Mouse (Mus musculus): ENCODE results near the gene 4930519P11Rik. TPM values are rescaled to one million over a fixed set of nuclear protein-coding genes. Genes with fewer than 3 reads are reported as not detected.

The 4930519P11Rik gene
- polyA plus RNA-seq (2015; fragmentation: Nextera tagmentation; extraction: Ambion mirVana), result not detected in 2 replicates

DNA sequence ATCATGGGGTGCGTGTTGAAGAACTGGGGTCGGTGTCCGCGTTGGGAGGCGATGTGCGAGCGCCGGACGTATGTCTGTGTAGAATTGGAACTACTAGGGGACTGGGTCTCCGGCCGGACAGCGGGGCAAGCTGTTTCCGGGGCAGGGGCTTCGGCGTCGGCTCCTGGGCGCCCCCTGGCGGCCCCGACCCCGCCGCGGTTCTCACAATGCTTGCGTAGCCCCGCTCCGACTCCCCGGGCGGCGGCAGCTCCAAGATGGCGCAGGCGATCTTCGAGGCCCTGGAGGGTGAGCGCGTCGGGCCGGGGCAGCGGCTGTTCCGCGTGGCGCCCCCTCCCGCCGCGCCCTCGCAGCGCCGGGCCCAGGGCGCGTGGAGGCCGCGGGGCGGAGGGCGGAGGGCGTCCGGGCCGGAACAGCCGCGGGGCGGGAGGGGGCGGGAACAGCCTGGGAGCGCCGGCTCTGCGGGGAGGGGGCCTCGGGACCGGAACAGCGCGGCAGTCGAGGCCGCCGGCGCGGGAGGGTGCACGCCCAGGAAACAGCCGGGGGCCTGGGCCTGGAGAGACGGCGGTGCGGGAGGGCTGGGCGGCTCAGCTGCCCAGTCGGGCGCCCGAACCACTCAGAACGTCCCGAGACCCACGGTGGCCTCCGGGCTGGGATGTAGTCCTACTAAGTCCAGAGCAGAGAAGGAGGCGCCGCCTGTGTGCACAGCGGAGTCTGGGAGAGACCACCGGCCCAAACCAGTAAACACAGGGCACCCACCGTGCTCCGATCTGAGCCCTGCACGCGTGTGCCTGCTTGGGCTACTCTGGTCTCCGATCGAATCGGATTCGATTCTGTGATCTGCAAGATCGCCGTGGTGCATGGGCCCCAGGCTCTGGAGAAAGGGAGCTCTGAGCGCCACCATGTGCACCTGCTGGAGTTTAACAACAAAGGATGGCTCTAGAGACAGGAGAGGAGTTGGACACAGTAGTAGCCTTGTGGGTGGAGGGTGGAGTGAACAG, at the start of gene 4930519P11Rik, which contains the start of gene Zfp341:
TSS of gene 4930519P11Rik (minus strand) at position 320 of the 998 bp plus-strand sequence.
TSS of gene Zfp341 (plus strand) at position 180 of the 998 bp plus-strand sequence.
- under 1% methylated on average over 91 of the region's 98 CpGs for WGBS
- Histone ChIP-seq H3K27me3 (no peaks in the 10 kb centered on the region), H3K9me3 (replicated peaks) (no peaks in the 10 kb centered on the region), H3K4me2 (peak within 1 kb of the TSS; percentile 83), H3K27ac (peak within 1 kb of the TSS; percentile 95), H3K4me1 (replicated peaks) (peaks cover 10% of the 10 kb centered on the region), H3K4me3 (peak within 1 kb of the TSS; percentile 62), H3K36me3 (no peaks in the 10 kb centered on the region), H3K9ac (peak within 1 kb of the TSS; percentile 70)
- ATAC-seq (replicated peaks; ENCODE audit: insufficient number of reproducible peaks, insufficient read depth, low FRiP score, low read depth), result peak; percentile 94

DNA sequence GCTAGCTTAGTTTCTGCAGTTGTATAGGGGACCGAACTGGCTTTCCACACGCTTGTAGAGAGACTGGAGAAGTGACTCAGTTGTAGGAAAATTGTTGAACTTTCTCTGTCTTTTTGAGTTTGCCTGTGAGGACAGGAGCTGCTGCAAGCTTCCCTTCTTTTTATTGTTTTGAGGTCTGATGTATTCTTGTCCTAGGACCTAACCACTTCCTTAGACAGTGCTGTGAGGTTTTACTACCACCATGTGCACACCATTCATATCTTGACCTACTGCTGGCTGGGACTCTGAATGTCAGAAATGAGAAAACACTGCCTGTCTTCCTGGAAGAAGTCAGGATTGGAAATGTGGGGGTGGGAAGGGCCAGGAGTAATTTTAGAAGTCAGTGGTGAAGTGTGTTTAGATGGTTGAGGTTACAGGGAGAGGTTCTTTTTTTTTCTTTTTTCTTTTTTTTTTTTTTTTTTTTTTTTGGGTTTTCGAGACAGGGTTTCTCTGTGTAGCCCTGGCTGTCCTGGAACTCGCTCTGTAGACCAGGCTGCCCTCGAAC, 46.4 kb upstream of the 4930519P11Rik start:
- Histone ChIP-seq H3K9ac (peak overlapping the region; percentile 33), H3K4me2 (peak overlapping the region; percentile 77), H3K4me1 (replicated peaks) (peaks cover 31% of the 10 kb centered on the region), H3K4me3 (peak overlapping the region; percentile 90; the same call in 1 of the 2 replicates), H3K27ac (peak overlapping the region; percentile 39), H3K36me3 (peaks cover 13% of the 10 kb centered on the region), H3K9me3 (replicated peaks) (no peaks in the 10 kb centered on the region), H3K27me3 (no peaks in the 10 kb centered on the region)
- no peak for ATAC-seq (replicated peaks; ENCODE audit: insufficient number of reproducible peaks, insufficient read depth, low FRiP score, low read depth)
- 75% methylated on average over 4 of the region's 5 CpGs for WGBS

DNA sequence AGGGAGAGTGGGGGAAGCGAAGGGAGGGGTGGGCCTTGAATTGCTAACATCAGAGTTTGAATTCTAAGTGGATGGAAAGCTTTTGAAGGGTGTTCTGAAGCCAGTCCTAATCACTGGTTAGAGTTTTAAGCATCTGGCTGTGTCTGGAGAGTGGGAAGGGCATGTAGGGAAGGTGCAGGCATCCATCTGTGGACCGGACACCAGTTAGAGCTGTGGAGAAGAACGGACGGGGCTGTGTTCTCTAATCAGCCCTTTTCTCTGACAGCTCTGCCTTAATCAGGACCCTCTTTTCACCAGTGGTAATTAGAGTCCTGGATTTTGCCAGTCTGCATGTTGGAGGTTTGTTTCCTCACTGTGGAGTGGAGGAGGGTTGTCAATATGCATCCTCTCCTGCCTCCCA, 45.8 kb upstream of the 4930519P11Rik start:
- WGBS, result 54% methylated on average over 4 of the region's 4 CpGs

DNA sequence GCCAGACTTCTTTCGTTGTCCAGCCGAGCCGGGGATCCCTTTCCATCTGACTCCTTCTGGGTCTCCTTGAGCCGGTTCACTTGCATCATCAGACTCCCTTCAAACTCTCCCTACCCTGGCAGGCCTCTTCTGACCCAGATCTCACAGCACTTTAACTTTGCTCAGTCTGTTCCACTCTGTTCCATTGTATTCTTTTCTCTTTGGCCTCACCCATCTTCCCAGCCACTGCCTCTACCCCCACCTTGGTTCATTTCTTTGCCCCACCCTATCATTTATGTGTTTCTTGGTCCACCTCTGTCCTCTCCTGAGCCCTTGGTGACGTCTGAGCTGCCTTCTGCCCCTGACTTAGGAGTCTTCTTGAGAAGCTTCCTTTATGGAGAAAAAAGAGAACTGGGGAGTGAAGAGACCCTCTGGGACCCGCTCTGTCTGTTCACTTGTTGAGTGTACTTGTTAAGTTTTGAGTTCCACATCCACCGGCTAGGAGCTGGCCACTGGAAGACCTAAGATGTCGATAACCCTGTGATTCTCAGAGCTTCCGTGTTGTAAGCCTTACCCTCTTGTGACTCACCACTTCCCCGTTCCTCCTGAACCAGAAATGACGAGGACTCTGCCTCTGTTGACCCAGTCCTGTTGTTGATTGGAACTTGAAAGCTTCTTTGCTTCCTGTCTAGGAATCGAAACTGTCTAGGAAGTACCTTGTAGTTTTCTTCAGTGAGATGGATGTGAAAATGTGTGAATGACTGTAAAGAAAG, 44.4 kb upstream of the 4930519P11Rik start:
- H3K27me3 ChIP-seq, result no peaks in the 10 kb centered on the region
- ATAC-seq (replicated peaks; ENCODE audit: insufficient number of reproducible peaks, insufficient read depth, low FRiP score, low read depth), result no peak
- peaks cover 13% of the 10 kb centered on the region for H3K36me3 ChIP-seq
- H3K9ac ChIP-seq, result peak overlapping the region; percentile 93
- H3K4me2 ChIP-seq, result peak overlapping the region; percentile 77
- peak overlapping the region; percentile 92 for H3K27ac ChIP-seq
- peak overlapping the region; percentile 90 for H3K4me3 ChIP-seq
- WGBS, result 3% methylated on average over 12 of the region's 12 CpGs
- H3K4me1 ChIP-seq (replicated peaks), result peaks cover 31% of the 10 kb centered on the region
- H3K9me3 ChIP-seq (replicated peaks), result no peaks in the 10 kb centered on the region

More for the DNA sequence above, 45.8 kb upstream of the 4930519P11Rik start:
- ATAC-seq (replicated peaks; ENCODE audit: insufficient number of reproducible peaks, insufficient read depth, low FRiP score, low read depth), result no peak
- Histone ChIP-seq H3K27ac (peak overlapping the region; percentile 39), H3K4me1 (replicated peaks) (peaks cover 31% of the 10 kb centered on the region), H3K9ac (peak overlapping the region; percentile 33; the same call in 1 of the 2 replicates), H3K4me2 (peak overlapping the region; percentile 77), H3K36me3 (peaks cover 13% of the 10 kb centered on the region), H3K9me3 (replicated peaks) (no peaks in the 10 kb centered on the region), H3K4me3 (peak overlapping the region; percentile 90; the same call in 1 of the 2 replicates), H3K27me3 (no peaks in the 10 kb centered on the region)

DNA sequence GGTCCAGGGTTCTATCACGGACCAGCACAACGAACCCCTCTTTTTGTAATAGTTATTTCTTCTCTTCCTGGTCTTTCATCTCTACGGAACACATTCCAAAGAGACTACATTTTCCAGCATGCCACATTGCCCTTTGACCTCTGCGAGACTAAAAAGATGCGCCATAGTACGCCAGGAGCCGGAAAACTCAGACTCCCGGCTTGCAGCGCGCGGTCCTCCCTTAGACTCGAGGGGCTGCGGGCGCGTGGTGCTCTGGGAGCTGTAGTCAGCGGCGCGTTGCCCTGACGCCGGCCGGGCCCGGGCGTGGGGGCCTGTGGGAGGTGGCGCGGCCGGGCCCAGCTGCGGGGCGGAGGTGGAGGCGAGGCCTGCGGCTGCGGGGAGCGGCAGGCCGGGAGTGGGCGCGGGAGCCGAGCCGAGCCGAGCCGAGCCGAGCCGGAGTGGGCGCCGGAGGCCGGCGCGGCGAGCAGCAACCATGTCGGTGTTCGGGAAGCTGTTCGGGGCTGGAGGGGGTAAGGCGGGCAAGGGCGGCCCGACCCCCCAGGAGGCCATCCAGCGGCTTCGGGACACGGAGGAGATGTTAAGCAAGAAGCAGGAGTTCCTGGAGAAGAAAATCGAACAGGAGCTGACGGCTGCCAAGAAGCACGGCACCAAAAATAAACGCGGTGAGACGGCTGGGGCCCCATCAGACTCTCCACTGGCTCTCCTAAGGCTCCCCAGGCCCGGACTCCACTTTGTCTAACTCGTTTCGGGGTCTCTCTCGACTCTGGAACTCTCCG, 43.7 kb upstream of the 4930519P11Rik start:
- Histone ChIP-seq H3K4me1 (replicated peaks) (peaks cover 31% of the 10 kb centered on the region), H3K9ac (peak overlapping the region; percentile 93), H3K4me2 (peak overlapping the region; percentile 77), H3K27me3 (no peaks in the 10 kb centered on the region), H3K4me3 (peak overlapping the region; percentile 90), H3K36me3 (peaks cover 13% of the 10 kb centered on the region), H3K9me3 (replicated peaks) (no peaks in the 10 kb centered on the region), H3K27ac (peak overlapping the region; percentile 92)
- WGBS, result under 1% methylated on average over 64 of the region's 67 CpGs
- ATAC-seq (replicated peaks; ENCODE audit: insufficient number of reproducible peaks, insufficient read depth, low FRiP score, low read depth), result peak; percentile 100

DNA sequence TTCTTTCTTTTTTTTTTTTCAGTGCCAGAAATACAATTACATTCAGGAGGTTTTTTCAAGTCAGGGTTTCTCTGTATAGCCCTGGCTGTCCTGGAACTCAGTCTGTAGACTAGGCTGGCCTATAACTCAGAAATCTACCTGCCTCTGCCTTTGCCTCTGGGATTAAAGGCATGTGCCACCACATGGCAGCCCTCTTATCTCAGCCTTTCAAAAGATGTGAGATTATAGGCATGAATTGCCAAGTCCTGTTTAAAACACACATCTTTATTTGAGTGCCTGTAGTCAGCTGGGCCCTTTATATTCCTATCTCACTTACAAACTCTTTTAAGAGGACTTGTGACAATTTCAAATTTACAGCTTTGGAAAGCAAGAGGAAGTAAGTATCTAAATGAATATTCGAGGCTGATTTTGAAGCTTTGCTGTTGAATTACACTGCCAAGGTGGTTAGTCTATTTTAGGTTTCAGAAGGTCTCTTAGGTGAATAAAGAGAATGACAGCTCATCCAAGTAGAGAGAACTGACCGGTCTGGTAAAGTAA, 42.7 kb upstream of the 4930519P11Rik start:
- WGBS, result 67% methylated on average over 2 of the region's 2 CpGs
- H3K4me3 ChIP-seq, result peak overlapping the region; percentile 90
- peak overlapping the region; percentile 49 for H3K27ac ChIP-seq
- H3K9me3 ChIP-seq (replicated peaks), result no peaks in the 10 kb centered on the region
- H3K4me2 ChIP-seq, result peak overlapping the region; percentile 58
- ATAC-seq (replicated peaks; ENCODE audit: insufficient number of reproducible peaks, insufficient read depth, low FRiP score, low read depth), result no peak
- peaks cover 5% of the 10 kb centered on the region for H3K36me3 ChIP-seq
- no peaks in the 10 kb centered on the region for H3K27me3 ChIP-seq
- H3K4me1 ChIP-seq (replicated peaks), result peaks cover 29% of the 10 kb centered on the region
- no peak overlapping the region for H3K9ac ChIP-seq

DNA sequence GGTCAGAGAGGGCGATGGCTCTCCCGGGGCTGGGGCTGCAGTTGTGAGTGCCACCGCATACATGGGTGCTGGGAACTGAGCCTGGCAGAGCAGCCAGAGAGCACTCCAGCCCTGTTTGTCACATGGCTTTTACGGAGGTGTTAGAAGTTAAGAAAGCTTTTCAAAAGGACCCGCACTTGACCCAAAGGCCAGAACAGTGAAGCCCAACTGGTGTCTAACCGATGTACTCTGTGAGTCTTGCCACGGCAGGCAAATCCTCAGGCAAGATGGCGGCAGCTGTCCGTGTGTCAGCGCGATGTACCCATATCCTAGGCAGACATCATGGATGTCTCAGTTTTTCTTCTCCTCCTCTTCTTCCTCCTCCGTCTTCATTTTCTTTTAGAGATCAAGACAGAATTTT, 41.7 kb upstream of the 4930519P11Rik start:
- Histone ChIP-seq H3K4me1 (replicated peaks) (peaks cover 21% of the 10 kb centered on the region), H3K9me3 (replicated peaks) (no peaks in the 10 kb centered on the region), H3K36me3 (no peaks in the 10 kb centered on the region), H3K27me3 (no peaks in the 10 kb centered on the region), H3K4me2 (no peak overlapping the region), H3K27ac (no peak overlapping the region), H3K4me3 (no peak overlapping the region), H3K9ac (no peak overlapping the region)
- ATAC-seq (replicated peaks; ENCODE audit: insufficient number of reproducible peaks, insufficient read depth, low FRiP score, low read depth), result no peak
- 91% methylated on average over 12 of the region's 12 CpGs for WGBS

DNA sequence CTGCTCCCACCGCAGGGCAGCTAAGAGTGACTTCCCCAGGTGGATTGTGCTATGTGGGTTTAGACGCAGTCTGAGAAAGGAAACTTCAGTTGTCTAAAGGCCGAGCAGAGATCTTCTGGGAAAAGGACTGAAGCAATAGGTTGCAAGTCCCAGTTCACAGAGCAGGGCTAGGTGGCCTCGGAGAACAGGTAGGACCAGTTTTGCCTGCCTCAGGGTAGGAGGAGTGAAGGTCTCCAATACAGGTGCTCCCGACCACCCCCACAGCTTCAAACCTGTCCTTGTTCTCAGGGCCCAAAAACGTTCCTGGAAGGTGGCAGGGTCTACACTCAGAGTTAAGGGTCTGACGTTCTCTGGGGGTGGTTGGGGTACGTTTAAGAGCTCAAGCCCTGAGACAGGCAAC, 38.1 kb upstream of the 4930519P11Rik start, which contains the start of gene Chmp4b:
TSS of gene Chmp4b (plus strand) at position 343 of the 400 bp plus-strand sequence.
- no peaks in the 10 kb centered on the region for H3K9me3 ChIP-seq (replicated peaks)
- no peak within 1 kb of the TSS for H3K4me2 ChIP-seq
- no peak within 1 kb of the TSS for H3K4me3 ChIP-seq
- no peak within 1 kb of the TSS for H3K9ac ChIP-seq
- H3K27ac ChIP-seq, result no peak within 1 kb of the TSS
- no peaks in the 10 kb centered on the region for H3K27me3 ChIP-seq
- 49% methylated on average over 8 of the region's 8 CpGs for WGBS
- H3K36me3 ChIP-seq, result no peaks in the 10 kb centered on the region
- no peak for ATAC-seq (replicated peaks; ENCODE audit: insufficient number of reproducible peaks, insufficient read depth, low FRiP score, low read depth)
- peaks cover 4% of the 10 kb centered on the region; the same call in 1 of the 2 replicates for H3K4me1 ChIP-seq (replicated peaks)

DNA sequence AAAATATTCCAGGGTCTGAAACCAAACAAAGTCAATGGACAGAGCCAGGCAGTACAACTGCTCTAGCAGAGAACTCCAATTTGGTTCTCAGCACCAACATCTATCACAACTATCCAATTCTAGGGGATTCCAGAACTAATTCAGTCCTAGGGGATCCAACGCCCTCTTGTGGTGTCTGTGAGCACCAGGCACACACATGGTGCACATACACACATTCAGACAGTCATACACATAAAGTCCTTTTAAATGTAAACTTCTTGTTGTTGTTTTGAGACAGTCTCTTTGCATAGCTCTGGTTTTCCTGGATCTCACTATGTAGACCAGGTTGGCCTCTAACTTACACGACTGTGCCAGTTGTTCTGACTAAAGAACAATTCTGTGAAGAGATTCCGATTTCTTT, 37.2 kb upstream of the 4930519P11Rik start:
- Histone ChIP-seq H3K36me3 (no peaks in the 10 kb centered on the region), H3K27me3 (no peaks in the 10 kb centered on the region), H3K9me3 (replicated peaks) (no peaks in the 10 kb centered on the region), H3K9ac (no peak overlapping the region), H3K4me3 (no peak overlapping the region), H3K4me2 (no peak overlapping the region), H3K27ac (no peak overlapping the region), H3K4me1 (replicated peaks) (no peaks in the 10 kb centered on the region)
- no peak for ATAC-seq (replicated peaks; ENCODE audit: insufficient number of reproducible peaks, insufficient read depth, low FRiP score, low read depth)
- 80% methylated on average over 3 of the region's 3 CpGs for WGBS

DNA sequence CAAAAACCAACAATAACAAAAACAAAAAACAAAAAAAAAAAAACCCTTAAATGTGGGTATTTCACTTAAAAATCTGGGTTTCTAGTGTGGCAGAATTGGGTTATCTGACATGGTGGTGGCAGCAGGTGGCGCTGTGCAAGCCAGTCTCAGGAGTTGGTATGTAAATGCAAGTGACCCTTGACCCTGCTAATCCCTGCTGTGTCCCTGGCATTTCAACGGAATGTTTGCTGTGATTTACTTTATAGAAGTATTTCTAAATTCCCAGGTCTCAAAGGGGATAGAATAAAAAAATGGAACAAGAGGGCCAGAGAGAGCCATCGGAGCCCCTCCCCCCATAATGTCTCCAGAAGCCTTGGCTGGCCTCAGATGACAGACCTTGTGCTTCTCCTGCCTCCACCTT, 34.8 kb upstream of the 4930519P11Rik start:
- WGBS, result 33% methylated on average over 3 of the region's 3 CpGs
- Histone ChIP-seq H3K9ac (no peak overlapping the region), H3K4me1 (replicated peaks) (no peaks in the 10 kb centered on the region), H3K4me3 (no peak overlapping the region), H3K36me3 (no peaks in the 10 kb centered on the region), H3K9me3 (replicated peaks) (no peaks in the 10 kb centered on the region), H3K27ac (no peak overlapping the region), H3K4me2 (no peak overlapping the region), H3K27me3 (no peaks in the 10 kb centered on the region)
- no peak for ATAC-seq (replicated peaks; ENCODE audit: insufficient number of reproducible peaks, insufficient read depth, low FRiP score, low read depth)
